Mouse (Mus musculus) forebrain, embryonic 10.5 days (tissue): ENCODE data around the gene Spaca9. TPM values are rescaled to one million over a fixed set of nuclear protein-coding genes. Genes with fewer than 3 reads are reported as not detected.

ENCODE experiments used
- DNase-seq: peaks from one replicate; pipeline ENCODE4 v3.0.0-alpha.2; 2017; ENCODE audit warnings: low spot score; ENCODE audit errors: extremely low spot score
- H3K27ac ChIP-seq: fragments of 300-500 bp; sonication (generic); 2 replicates; pipeline ENCODE4 v1.5.1; 2016; ENCODE audit warnings: mild to moderate bottlenecking
- H3K27me3 ChIP-seq: fragments of 300-500 bp; sonication (generic); 2 replicates; pipeline ENCODE4 v1.6.1; 2016; ENCODE audit warnings: mild to moderate bottlenecking; ENCODE audit not compliant: poor library complexity, severe bottlenecking
- H3K36me3 ChIP-seq: fragments of 300-500 bp; sonication (generic); replicated peaks from 2 replicates; pipeline ENCODE4 v1.6.1; 2016; ENCODE audit warnings: mild to moderate bottlenecking, moderate library complexity
- H3K4me1 ChIP-seq: fragments of 300-500 bp; sonication (generic); 2 replicates; pipeline ENCODE4 v1.6.1; 2016
- H3K4me3 ChIP-seq: fragments of 300-500 bp; sonication (generic); 2 replicates; pipeline ENCODE4 v1.5.1; 2016; ENCODE audit warnings: mild to moderate bottlenecking, moderate library complexity
- H3K9me3 ChIP-seq: fragments of 300-500 bp; sonication (generic); 2 replicates; pipeline ENCODE4 v1.6.1; 2016; ENCODE audit warnings: mild to moderate bottlenecking, moderate library complexity
- WGBS: fragments of 180-500 bp; shearing (Covaris S2); methylation state at CpG from one replicate; pipeline ENCODE4 v1.1.7; 2016; 5-methylcytosine and 5-hydroxymethylcytosine counted together
- microRNA-seq: library from miRNA; unstranded; fragments of <30 nt; microRNA quantifications from one replicate; pipeline ENCODE4, GENCODE M21; 2017
- polyA plus RNA-seq: library from polyadenylated mRNA; unstranded; fragments of >200 nt; fragmentation: Nextera tagmentation; extraction: Ambion mirVana; gene quantifications from 2 replicates; pipeline ENCODE4 v1.2.1, GENCODE M21; 2016

Gene Spaca9
- polyA plus RNA-seq, 1 experiment from 2014 or later, result 3.3 TPM

GRCm38 (mm10) chr2:28654295-28654694 lies 45.2 kb downstream of the Spaca9 start:
- no peak for DNase-seq
- no peak overlapping the region for H3K27ac ChIP-seq
- no peaks in the 10 kb centered on the region for H3K4me1 ChIP-seq
- 58% methylated on average over 2 of the region's 2 CpGs for WGBS
- H3K4me3 ChIP-seq, result no peak overlapping the region
- peaks cover 45% of the 10 kb centered on the region for H3K36me3 ChIP-seq
- H3K9me3 ChIP-seq, result no peaks in the 10 kb centered on the region
- H3K27me3 ChIP-seq, result no peaks in the 10 kb centered on the region

- Histone ChIP-seq H3K36me3 (peaks cover 36% of the 10 kb centered on the region), H3K27ac (no peak overlapping the region), H3K9me3 (no peaks in the 10 kb centered on the region), H3K4me1 (no peaks in the 10 kb centered on the region), H3K4me3 (no peak overlapping the region), H3K27me3 (no peaks in the 10 kb centered on the region)
- no peak for DNase-seq
- WGBS, result 95% methylated on average over 7 of the region's 7 CpGs
Observed at GRCm38 (mm10) chr2:28653351-28653750, 46.2 kb downstream of the Spaca9 start.

- H3K4me3 ChIP-seq, result no peak overlapping the region
- no peak overlapping the region for H3K27ac ChIP-seq
- no peaks in the 10 kb centered on the region for H3K27me3 ChIP-seq
- DNase-seq, result no peak
- H3K36me3 ChIP-seq, result peaks cover 14% of the 10 kb centered on the region
- H3K4me1 ChIP-seq, result no peaks in the 10 kb centered on the region
- no peaks in the 10 kb centered on the region for H3K9me3 ChIP-seq
Observed at GRCm38 (mm10) chr2:28650526-28650925, 49.0 kb downstream of the Spaca9 start.

- no peak overlapping the region for H3K4me3 ChIP-seq
- no peak for DNase-seq
- H3K27ac ChIP-seq, result no peak overlapping the region
- peaks cover 38% of the 10 kb centered on the region for H3K4me1 ChIP-seq
- H3K9me3 ChIP-seq, result no peaks in the 10 kb centered on the region
- H3K27me3 ChIP-seq, result 0 out of 2 replicates have a peak, but pooled peaks cover 1% of the 10 kb centered on the region
- H3K36me3 ChIP-seq, result no peaks in the 10 kb centered on the region
- 89% methylated on average over 3 of the region's 3 CpGs for WGBS
Observed at GRCm38 (mm10) chr2:28643081-28643480, 56.4 kb downstream of the Spaca9 start.

Small RNA genes within 50 kb of the gene (microRNA-seq; reads per million reads assigned to microRNA genes)
- gene Mir3088, result 5.7 reads per million, percentile 15 among the genes with 10 or more reads in this experiment

Other genes with a start within 250 kb of the Spaca9 start
- 2.0 and 2.4 TPM in 2 replicates for gene 1700007K13Rik, start 233.4 kb downstream of the Spaca9 start, polyA plus RNA-seq
- gene Mrps2, start 231.7 kb downstream of the Spaca9 start, polyA plus RNA-seq, result 68.1 and 70.3 TPM in 2 replicates
- not detected in 2 replicates for gene Gbgt1, start 202.8 kb downstream of the Spaca9 start, polyA plus RNA-seq
- not detected in 2 replicates for gene Gm10134, start 193.6 kb downstream of the Spaca9 start, polyA plus RNA-seq
- gene Ralgds, start 186.6 kb downstream of the Spaca9 start, polyA plus RNA-seq, result 22.5 and 23.2 TPM in 2 replicates
- 0.07 TPM in 1 of 2 replicates, not detected in the other for gene Cel, start 136.3 kb downstream of the Spaca9 start, polyA plus RNA-seq
- gene Gtf3c5, start 116.0 kb downstream of the Spaca9 start, polyA plus RNA-seq, result 60.1 and 62.6 TPM in 2 replicates
- gene Gfi1b, start 77.7 kb downstream of the Spaca9 start, polyA plus RNA-seq, result 4.7 and 5.4 TPM in 2 replicates
- 22.9 and 26.5 TPM in 2 replicates for gene Tsc1, start 58.5 kb downstream of the Spaca9 start, polyA plus RNA-seq
- 0.68 and 0.69 TPM in 2 replicates for gene Ak8, start 437 bp upstream of the Spaca9 start, polyA plus RNA-seq
- 22.7 and 24.4 TPM in 2 replicates for gene Gtf3c4, start 140.6 kb upstream of the Spaca9 start, polyA plus RNA-seq
- 20.9 and 22.9 TPM in 2 replicates for gene Ddx31, start 140.7 kb upstream of the Spaca9 start, polyA plus RNA-seq
- gene Barhl1, start 216.9 kb upstream of the Spaca9 start, polyA plus RNA-seq, result 0.17 and 0.74 TPM in 2 replicates